Mouse (Mus musculus) adrenal gland, postnatal 25 days (tissue): ENCODE data around the gene Rab31. TPM values are rescaled to one million over a fixed set of nuclear protein-coding genes. Genes with fewer than 3 reads are reported as not detected.

Source experiments
- total RNA-seq: library from RNA; stranded (reverse); gene quantifications from 2 replicates; pipeline ENCODE4 v1.2.3, GENCODE M21; 2021

Gene Rab31
- total RNA-seq, 1 experiment from 2014 or later, result 41.1 TPM

Other genes starting within 250 kb of the Rab31 start
- gene Tmem232, start 232.0 kb downstream of the Rab31 start, total RNA-seq, result not detected in 2 replicates
- 162 and 209 TPM in 2 replicates for gene Vapa, start 159.2 kb downstream of the Rab31 start, total RNA-seq
- 39.6 and 47.1 TPM in 2 replicates for gene Txndc2, start 130.6 kb downstream of the Rab31 start, total RNA-seq
- gene Ppp4r1, start 9.8 kb upstream of the Rab31 start, total RNA-seq, result 70.5 and 80.2 TPM in 2 replicates
- gene Ralbp1, start 113.0 kb upstream of the Rab31 start, total RNA-seq, result 48.4 and 56.4 TPM in 2 replicates
- gene Twsg1, start 178.5 kb upstream of the Rab31 start, total RNA-seq, result 93.9 and 106 TPM in 2 replicates